Comparison of ENCODE assay signal across 22 mouse cellular contexts in genomic region chr3:88543651-88544410, GRCm38 (mm10). TPM values are rescaled to one million over a fixed set of nuclear protein-coding genes. Genes with fewer than 3 reads are reported as not detected.
DNase-seq lines count a peak whose midpoint lies in the region; ATAC-seq lines count a peak whose summit lies in the region.
"Had no signal": no experiment of that assay in that cellular context is flagged by ENCODE, and none has a peak within 500 bp of the region (broad histone marks: within the 10 kb centered on the region; RNA-seq: fewer than 3 reads in every experiment).

No protein-coding gene starts in this region.

- no peak overlapping the region for H3K9ac ChIP-seq in kidney, embryonic 14.5 days (ENCODE audit: low read depth, low read length)
- H3K9ac ChIP-seq: embryonic facial prominence, embryonic 12.5 days; hindbrain, embryonic 12.5 days had no signal

- 70% methylated on average over 5 of the region's 5 CpGs for WGBS in kidney, embryonic 14.5 days

- no peak overlapping the region for H3K27ac ChIP-seq in kidney, embryonic 14.5 days (ENCODE audit: low read depth, low read length)
- H3K27ac ChIP-seq: embryonic facial prominence, embryonic 12.5 days; forebrain, embryonic 13.5 days; heart, adult 2 months; heart, embryonic 13.5 days; hindbrain, embryonic 12.5 days had no signal

- H3K27me3 ChIP-seq in kidney, embryonic 14.5 days (ENCODE audit: control insufficient read depth, insufficient read depth, low read length) = no peaks in the 10 kb centered on the region
- H3K27me3 ChIP-seq: embryonic facial prominence, embryonic 12.5 days; forebrain, embryonic 13.5 days; heart, embryonic 13.5 days; hindbrain, embryonic 12.5 days had no signal

- ATAC-seq in kidney, embryonic 14.5 days (ENCODE audit: low FRiP score, low TSS enrichment) = no peak
- ATAC-seq in CD4-positive, CD25-positive, alpha-beta regulatory T cell, adult 4 months = peak; percentile 57
- ATAC-seq: forebrain, embryonic 13.5 days had no signal

- peaks cover 3% of the 10 kb centered on the region; the same call in 1 of the 2 replicates for H3K4me1 ChIP-seq in kidney, embryonic 14.5 days (ENCODE audit: control insufficient read depth, insufficient read depth, low read length)

- H3K4me3 ChIP-seq in kidney, embryonic 14.5 days (ENCODE audit: low read length) = no peak overlapping the region
- H3K4me3 ChIP-seq: embryonic facial prominence, embryonic 12.5 days; erythroblast, embryonic 14.5 days; forebrain, embryonic 13.5 days; heart, adult 2 months; heart, embryonic 13.5 days; hindbrain, embryonic 12.5 days had no signal

- no peak overlapping the region for H3K4me2 ChIP-seq in kidney, embryonic 14.5 days (replicated peaks; ENCODE audit: low read depth, low read length)
- H3K4me2 ChIP-seq: embryonic facial prominence, embryonic 12.5 days; forebrain, embryonic 13.5 days; heart, embryonic 13.5 days; hindbrain, embryonic 12.5 days had no signal

- H3K36me3 ChIP-seq in kidney, embryonic 14.5 days (ENCODE audit: control insufficient read depth, insufficient read depth, low read length) = peaks cover 17% of the 10 kb centered on the region

- H3K9me3 ChIP-seq in kidney, embryonic 14.5 days (ENCODE audit: control insufficient read depth, low read length) = no peaks in the 10 kb centered on the region
- H3K9me3 ChIP-seq: embryonic facial prominence, embryonic 12.5 days; forebrain, embryonic 13.5 days; heart, embryonic 13.5 days; hindbrain, embryonic 12.5 days had no signal

- DNase-seq in kidney, postnatal 14 days = peak; percentile 11
- peak; percentile 46 for DNase-seq in MEL-GATA-1-ER (ENCODE audit: extremely low read depth, low read depth)
- DNase-seq in induced T-regulatory cell, adult 2 months (ENCODE audit: low read depth) = peak; percentile 44
- no peak for DNase-seq in thymus, postnatal 14 days
- no peak for DNase-seq in lung, postnatal 14 days
- no peak for DNase-seq in gastrocnemius, adult 8-10 months (ENCODE audit: low spot score in 2 of 2)
- DNase-seq: cerebellum, adult 9-11 months; gastrocnemius, postnatal 14 days; heart, adult 2 months; layer of hippocampus, postnatal 36 days; right cerebral cortex, postnatal 4 days; thymus, adult 2 months had no signal

RNA-seq across cellular contexts. Expression of gene Rab25, which starts 4.3 kb away (rescaled TPM):
- 14.2 and 16.7 TPM in 2 replicates for polyA plus RNA-seq in kidney, embryonic 14.5 days (2014; fragmentation: Nextera tagmentation; extraction: Ambion mirVana)
- not detected for polyA plus RNA-seq in CD4-positive, CD25-positive, alpha-beta regulatory T cell, adult 4 months (2017; shearing (Covaris generic))
- not detected for total RNA-seq in gastrocnemius, adult 8-10 months (2022)
- total RNA-seq: adrenal gland, adult 18-20 months; adrenal gland, postnatal 36 days; gastrocnemius, postnatal 14 days; heart, adult 2 months; left cerebral cortex, postnatal 10 days had no signal
- polyA plus RNA-seq: erythroblast, embryonic 14.5 days; forebrain, embryonic 13.5 days had no signal

RNA-seq across cellular contexts. Expression of gene Lamtor2, which starts 9.0 kb away (rescaled TPM):
- polyA plus RNA-seq in kidney, embryonic 14.5 days (2014; fragmentation: Nextera tagmentation; extraction: Ambion mirVana) = 81.7 and 165 TPM in 2 replicates
- 100 to 1,000 TPM; 197 to 234 TPM for polyA plus RNA-seq in CD4-positive, CD25-positive, alpha-beta regulatory T cell, adult 4 months (2017; shearing (Covaris generic))
- total RNA-seq in gastrocnemius, adult 8-10 months (2022) = 10 to 100 TPM; 83.0 to 95.4 (median 86.1) TPM

RNA-seq across cellular contexts. Expression of gene Ubqln4, which starts 9.7 kb away (rescaled TPM):
- polyA plus RNA-seq in kidney, embryonic 14.5 days (2014; fragmentation: Nextera tagmentation; extraction: Ambion mirVana) = 51.4 and 73.4 TPM in 2 replicates
- polyA plus RNA-seq in CD4-positive, CD25-positive, alpha-beta regulatory T cell, adult 4 months (2017; shearing (Covaris generic)) = 10 to 100 TPM; 11.9 to 12.0 TPM
- total RNA-seq in gastrocnemius, adult 8-10 months (2022) = 100 to 1,000 TPM in 1 of 4 experiments, 10 to 100 TPM in 3; 91.9 to 112 (median 94.6) TPM

RNA-seq across cellular contexts. Expression of gene Mex3a, which starts 11.6 kb away (rescaled TPM):
- polyA plus RNA-seq in kidney, embryonic 14.5 days (2014; fragmentation: Nextera tagmentation; extraction: Ambion mirVana) = 31.6 and 32.2 TPM in 2 replicates
- polyA plus RNA-seq in CD4-positive, CD25-positive, alpha-beta regulatory T cell, adult 4 months (2017; shearing (Covaris generic)) = 1 to 10 TPM in 1 of 2 experiments, under 1 TPM in 1; 0.60 to 1.5 TPM
- total RNA-seq in gastrocnemius, adult 8-10 months (2022) = under 1 TPM; 0.07 to 0.31 (median 0.15) TPM

RNA-seq across cellular contexts. Expression of gene Ssr2, which starts 31.8 kb away (rescaled TPM):
- polyA plus RNA-seq in kidney, embryonic 14.5 days (2014; fragmentation: Nextera tagmentation; extraction: Ambion mirVana) = 260 and 303 TPM in 2 replicates
- polyA plus RNA-seq in CD4-positive, CD25-positive, alpha-beta regulatory T cell, adult 4 months (2017; shearing (Covaris generic)) = 100 to 1,000 TPM; 160 to 161 TPM
- 10 to 100 TPM; 41.5 to 44.9 (median 43.1) TPM for total RNA-seq in gastrocnemius, adult 8-10 months (2022)

Comparison
In these comparisons a context has a peak if more than half of its experiments do, and no peak if none do; other contexts are left out.
1. DNase-seq: peak in kidney, postnatal 14 days (single experiment), MEL-GATA-1-ER (single experiment) and induced T-regulatory cell, adult 2 months (single experiment); none in thymus, postnatal 14 days (single experiment), lung, postnatal 14 days (single experiment) and gastrocnemius, adult 8-10 months (0 of 2).
2. RNA of gene Rab25, which starts 4.3 kb away (polyA plus RNA-seq): 14.2 to 16.7 TPM in kidney, embryonic 14.5 days; not detected in CD4-positive, CD25-positive, alpha-beta regulatory T cell, adult 4 months; every median in the first group is over 10 times any median in the second.